Mouse (Mus musculus): ENCODE results near the gene Prrt3. TPM values are rescaled to one million over a fixed set of nuclear protein-coding genes. Genes with fewer than 3 reads are reported as not detected.
A peak's percentile ranks its signal among the peaks of the same experiment; 100 is the strongest.

Prrt3 gene
- 0.47 and 0.52 TPM in 2 replicates for polyA plus RNA-seq (2015; fragmentation: Nextera tagmentation; extraction: Ambion mirVana)

- peaks cover 21% of the 10 kb centered on the region; the same call in 1 of the 2 replicates for H3K27me3 ChIP-seq (replicated peaks; ENCODE audit: control insufficient read depth, insufficient read depth, low read length)
- no peaks in the 10 kb centered on the region for H3K4me1 ChIP-seq (replicated peaks; ENCODE audit: control insufficient read depth, insufficient read depth, low read length)
- no peak within 1 kb of the TSS for H3K9ac ChIP-seq (ENCODE audit: low read depth, low read length)
- no peaks in the 10 kb centered on the region for H3K9me3 ChIP-seq (ENCODE audit: control insufficient read depth)
- no peak within 1 kb of the TSS for H3K27ac ChIP-seq (ENCODE audit: low read depth, low read length)
- TF ChIP-seq CTCF (IDR thresholded peaks at IDR 0.05; ENCODE audit: low read depth), result no peak
- 0 out of 2 replicates have a peak, but pooled peaks have one; percentile 41 for ATAC-seq
- WGBS, result 3% methylated on average over 28 of the region's 32 CpGs
- 0 out of 2 replicates have a peak within 1 kb of the TSS, but pooled peaks have one; percentile 3 for H3K4me3 ChIP-seq (ENCODE audit: low read depth, low read length)
- peak within 1 kb of the TSS; percentile 24 for H3K4me2 ChIP-seq (replicated peaks; ENCODE audit: low read depth)
- no peaks in the 10 kb centered on the region for H3K36me3 ChIP-seq (ENCODE audit: control insufficient read depth, insufficient read depth)
Measured at GRCm38 (mm10) chr6:113501388-113502084, at the start of gene Prrt3. Gene Prrt3 (minus strand): TSS chr6:113501931.

- no peaks in the 10 kb centered on the region for H3K9me3 ChIP-seq (ENCODE audit: control insufficient read depth)
- H3K4me3 ChIP-seq (ENCODE audit: low read depth, low read length), result no peak overlapping the region
- WGBS, result 90% methylated on average over 8 of the region's 12 CpGs
- TF ChIP-seq CTCF (IDR thresholded peaks at IDR 0.05; ENCODE audit: low read depth), result no peak
- H3K4me2 ChIP-seq (replicated peaks; ENCODE audit: low read depth), result no peak overlapping the region
- no peaks in the 10 kb centered on the region for H3K4me1 ChIP-seq (replicated peaks; ENCODE audit: control insufficient read depth, insufficient read depth, low read length)
- H3K27me3 ChIP-seq (replicated peaks; ENCODE audit: control insufficient read depth, insufficient read depth, low read length), result no peaks in the 10 kb centered on the region
- no peak for ATAC-seq
- no peaks in the 10 kb centered on the region for H3K36me3 ChIP-seq (ENCODE audit: control insufficient read depth, insufficient read depth)
- no peak overlapping the region for H3K27ac ChIP-seq (ENCODE audit: low read depth, low read length)
- no peak overlapping the region for H3K9ac ChIP-seq (ENCODE audit: low read depth, low read length)
Measured at GRCm38 (mm10) chr6:113543906-113544481, 42.3 kb upstream of the Prrt3 start.

GRCm38 (mm10) chr6:113541610-113542009 is 39.9 kb upstream of the Prrt3 start:
- no peak for ATAC-seq

GRCm38 (mm10) chr6:113534886-113535285 is 33.2 kb upstream of the Prrt3 start:
- H3K27ac ChIP-seq (ENCODE audit: low read depth, low read length), result no peak overlapping the region
- 0 out of 2 replicates have a peak, but pooled peaks cover 13% of the 10 kb centered on the region for H3K36me3 ChIP-seq (ENCODE audit: control insufficient read depth, insufficient read depth)
- no peak overlapping the region for H3K4me2 ChIP-seq (replicated peaks; ENCODE audit: low read depth)
- no peaks in the 10 kb centered on the region for H3K4me1 ChIP-seq (replicated peaks; ENCODE audit: control insufficient read depth, insufficient read depth, low read length)
- TF ChIP-seq CTCF (IDR thresholded peaks at IDR 0.05; ENCODE audit: low read depth), result no peak
- no peaks in the 10 kb centered on the region for H3K9me3 ChIP-seq (ENCODE audit: control insufficient read depth)
- H3K27me3 ChIP-seq (replicated peaks; ENCODE audit: control insufficient read depth, insufficient read depth, low read length), result no peaks in the 10 kb centered on the region
- H3K9ac ChIP-seq (ENCODE audit: low read depth, low read length), result no peak overlapping the region
- WGBS, result 78% methylated on average over 7 of the region's 7 CpGs
- no peak overlapping the region for H3K4me3 ChIP-seq (ENCODE audit: low read depth, low read length)
- no peak for ATAC-seq

More at GRCm38 (mm10) chr6:113541610-113542009, 39.9 kb upstream of the Prrt3 start:
- no peak overlapping the region for H3K4me2 ChIP-seq (replicated peaks; ENCODE audit: low read depth)
- 0 out of 2 replicates have a peak, but pooled peaks cover 10% of the 10 kb centered on the region for H3K36me3 ChIP-seq (ENCODE audit: control insufficient read depth, insufficient read depth)
- no peaks in the 10 kb centered on the region for H3K27me3 ChIP-seq (replicated peaks; ENCODE audit: control insufficient read depth, insufficient read depth, low read length)
- H3K4me3 ChIP-seq (ENCODE audit: low read depth, low read length), result no peak overlapping the region
- no peaks in the 10 kb centered on the region for H3K9me3 ChIP-seq (ENCODE audit: control insufficient read depth)
- H3K27ac ChIP-seq (ENCODE audit: low read depth, low read length), result no peak overlapping the region
- H3K4me1 ChIP-seq (replicated peaks; ENCODE audit: control insufficient read depth, insufficient read depth, low read length), result no peaks in the 10 kb centered on the region
- 84% methylated on average over 6 of the region's 6 CpGs for WGBS
- TF ChIP-seq CTCF (IDR thresholded peaks at IDR 0.05; ENCODE audit: low read depth), result peak; percentile 27; the same call in 1 of the 2 replicates
- H3K9ac ChIP-seq (ENCODE audit: low read depth, low read length), result no peak overlapping the region

GRCm38 (mm10) chr6:113531840-113532404 is 30.2 kb upstream of the Prrt3 start:
- TF ChIP-seq CTCF (IDR thresholded peaks at IDR 0.05; ENCODE audit: low read depth), result no peak
- H3K9me3 ChIP-seq (ENCODE audit: control insufficient read depth), result no peaks in the 10 kb centered on the region
- peak overlapping the region; percentile 57; the same call in 1 of the 2 replicates for H3K27ac ChIP-seq (ENCODE audit: low read depth, low read length)
- H3K36me3 ChIP-seq (ENCODE audit: control insufficient read depth, insufficient read depth), result 0 out of 2 replicates have a peak, but pooled peaks cover 6% of the 10 kb centered on the region
- no peaks in the 10 kb centered on the region for H3K27me3 ChIP-seq (replicated peaks; ENCODE audit: control insufficient read depth, insufficient read depth, low read length)
- peak overlapping the region; percentile 81 for H3K9ac ChIP-seq (ENCODE audit: low read depth, low read length)
- peak overlapping the region; percentile 69 for H3K4me2 ChIP-seq (replicated peaks; ENCODE audit: low read depth)
- H3K4me1 ChIP-seq (replicated peaks; ENCODE audit: control insufficient read depth, insufficient read depth, low read length), result no peaks in the 10 kb centered on the region
- ATAC-seq, result no peak
- peak overlapping the region; percentile 93 for H3K4me3 ChIP-seq (ENCODE audit: low read depth, low read length)
- 5% methylated on average over 7 of the region's 7 CpGs for WGBS
